Mouse (Mus musculus): Measurements from ENCODE around the gene Hoxc8. TPM values are rescaled to one million over a fixed set of nuclear protein-coding genes. Genes with fewer than 3 reads are reported as not detected.
A peak's percentile ranks its signal among the peaks of the same experiment; 100 is the strongest.

Hoxc8 gene
- polyA plus RNA-seq, 1 experiment from 2014 or later = not detected

- WGBS (ENCODE audit: insufficient replicate concordance) = 22% methylated on average over 5 of the region's 5 CpGs
- Histone ChIP-seq H3K4me3 (ENCODE audit: low read depth, low read length) (no peak overlapping the region), H3K9ac (ENCODE audit: low read depth, low read length) (no peak overlapping the region), H3K27me3 (ENCODE audit: control insufficient read depth, insufficient read depth, low read depth, low read length) (peaks cover 76% of the 10 kb centered on the region), H3K4me2 (ENCODE audit: low read depth, low read length) (no peak overlapping the region), H3K4me1 (ENCODE audit: control insufficient read depth, low read depth, low read length) (no peaks in the 10 kb centered on the region), H3K27ac (ENCODE audit: low read length) (no peak overlapping the region), H3K9me3 (replicated peaks; ENCODE audit: control insufficient read depth, low read length) (no peaks in the 10 kb centered on the region), H3K36me3 (ENCODE audit: control insufficient read depth, insufficient read depth) (no peaks in the 10 kb centered on the region)
- no peak for ATAC-seq (ENCODE audit: low read depth)
These were observed 51.2 kb downstream of the Hoxc8 start for GRCm38 (mm10) chr15:103041613-103042012.

GRCm38 (mm10) chr15:103042209-103042608 is 51.8 kb downstream of the Hoxc8 start:
- Histone ChIP-seq H3K9me3 (replicated peaks; ENCODE audit: control insufficient read depth, low read length) (no peaks in the 10 kb centered on the region), H3K27me3 (ENCODE audit: control insufficient read depth, insufficient read depth, low read depth, low read length) (peaks cover 72% of the 10 kb centered on the region), H3K27ac (ENCODE audit: low read length) (no peak overlapping the region), H3K4me1 (ENCODE audit: control insufficient read depth, low read depth, low read length) (no peaks in the 10 kb centered on the region), H3K4me2 (ENCODE audit: low read depth, low read length) (no peak overlapping the region), H3K9ac (ENCODE audit: low read depth, low read length) (no peak overlapping the region), H3K4me3 (ENCODE audit: low read depth, low read length) (no peak overlapping the region), H3K36me3 (ENCODE audit: control insufficient read depth, insufficient read depth) (no peaks in the 10 kb centered on the region)
- ATAC-seq (ENCODE audit: low read depth) = no peak
- WGBS (ENCODE audit: insufficient replicate concordance) = 15% methylated on average over 1 of the region's 1 CpGs

MicroRNA genes within 50 kb of the gene (microRNA counts, 519-probe panel; counts per million panel counts)
- 60.7 counts per million for microRNA mmu-miR-615-3p
- 60.7 counts per million for microRNA mmu-miR-615-5p

Small RNAs within 50 kb of the gene (microRNA-seq; reads per million reads assigned to microRNA genes)
- gene Mir196a-2 (8.6 reads per million, percentile 25 among the genes with 10 or more reads in this experiment), gene Mir615 (62.5 reads per million, percentile 50 among the genes with 10 or more reads in this experiment)

Other genes with a start within 250 kb of the Hoxc8 start
- not detected in 2 replicates for gene Hoxc13, start 69.5 kb upstream of the Hoxc8 start, polyA plus RNA-seq (2015; fragmentation: Nextera tagmentation; extraction: Ambion mirVana)
- gene Hoxc12, start 53.9 kb upstream of the Hoxc8 start, polyA plus RNA-seq (2015; fragmentation: Nextera tagmentation; extraction: Ambion mirVana) = not detected in 2 replicates
- gene Hoxc11, start 36.2 kb upstream of the Hoxc8 start, polyA plus RNA-seq (2015; fragmentation: Nextera tagmentation; extraction: Ambion mirVana) = not detected in 2 replicates
- not detected in 2 replicates for gene Hoxc10, start 23.8 kb upstream of the Hoxc8 start, polyA plus RNA-seq (2015; fragmentation: Nextera tagmentation; extraction: Ambion mirVana)
- gene Hoxc5, start 23.2 kb upstream of the Hoxc8 start, polyA plus RNA-seq (2015; fragmentation: Nextera tagmentation; extraction: Ambion mirVana) = 0.06 and 0.09 TPM in 2 replicates
- not detected in 2 replicates for gene Hoxc9, start 14.2 kb upstream of the Hoxc8 start, polyA plus RNA-seq (2015; fragmentation: Nextera tagmentation; extraction: Ambion mirVana)
- 0.07 TPM in 1 of 2 replicates, not detected in the other for gene Hoxc6, start 7.7 kb downstream of the Hoxc8 start, polyA plus RNA-seq (2015; fragmentation: Nextera tagmentation; extraction: Ambion mirVana)
- gene Hoxc4, start 28.3 kb downstream of the Hoxc8 start, polyA plus RNA-seq (2015; fragmentation: Nextera tagmentation; extraction: Ambion mirVana) = 0.09 and 0.15 TPM in 2 replicates
- gene Smug1, start 176.5 kb downstream of the Hoxc8 start, polyA plus RNA-seq (2015; fragmentation: Nextera tagmentation; extraction: Ambion mirVana) = 5.1 and 5.8 TPM in 2 replicates
- 40.6 and 45.9 TPM in 2 replicates for gene Cbx5, start 249.2 kb downstream of the Hoxc8 start, polyA plus RNA-seq (2015; fragmentation: Nextera tagmentation; extraction: Ambion mirVana)
- gene Hnrnpa1, start 249.8 kb downstream of the Hoxc8 start, polyA plus RNA-seq (2015; fragmentation: Nextera tagmentation; extraction: Ambion mirVana) = 174 and 193 TPM in 2 replicates

Data from liver, embryonic 16.5 days (tissue).